Mouse (Mus musculus) frontal cortex, adult 2 months (tissue): ENCODE measurements around the gene Commd1. TPM values are rescaled to one million over a fixed set of nuclear protein-coding genes. Genes with fewer than 3 reads are reported as not detected.

Experiments used
- DNase-seq, 2 experiments: peaks; one replicate each; pipeline ENCODE4 v3.0.0; 2022; ENCODE audit warnings: low spot score in 1 of 2; ENCODE audit errors: extremely low spot score in 1 of 2
- polyA plus RNA-seq: library from polyadenylated mRNA; depleted of rRNA; stranded (reverse); fragments of >200 nt; gene quantifications from 2 replicates; pipeline ENCODE4 v1.2.3, GENCODE M21; 2012

Commd1 gene
- polyA plus RNA-seq, 1 experiment, result 39.1 TPM

DNA sequence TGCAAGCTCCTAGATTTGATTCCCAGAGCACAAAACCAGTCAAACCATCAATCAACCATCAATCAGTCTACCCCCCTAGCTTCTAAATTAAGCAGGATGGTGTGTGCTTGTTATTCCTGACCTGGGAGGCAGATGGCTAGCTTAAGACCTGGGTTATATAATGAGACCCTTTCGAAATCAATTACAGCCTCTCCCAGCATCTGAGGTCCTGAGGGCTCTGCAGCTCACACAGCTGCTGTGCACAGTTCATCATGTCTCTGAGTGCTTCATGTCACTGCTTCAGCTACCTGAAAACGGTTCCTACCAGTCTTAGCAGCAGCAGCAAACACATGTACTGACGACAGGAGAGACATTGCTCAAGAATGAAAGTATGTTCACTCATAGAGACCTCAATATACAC lies 89.1 kb downstream of the Commd1 start:
- no peak for DNase-seq

DNA sequence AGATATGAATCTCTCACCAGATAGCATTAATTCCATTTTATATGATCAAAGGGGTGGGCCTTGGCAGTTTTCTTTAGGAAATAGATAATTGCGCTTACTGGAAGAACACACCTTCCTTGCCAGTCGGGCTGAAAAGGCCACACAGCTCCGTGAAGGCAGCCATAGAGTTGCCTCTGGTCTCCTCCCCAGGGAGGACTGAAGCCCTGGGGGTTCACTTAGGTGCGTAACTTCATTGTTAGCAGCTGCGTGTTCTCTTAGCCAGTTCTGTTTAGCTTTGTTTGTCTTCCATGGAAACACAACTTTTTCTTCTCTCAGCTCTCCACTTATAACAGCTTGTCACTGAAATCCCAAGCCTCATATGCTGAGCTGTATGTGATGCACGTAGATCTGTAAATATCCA lies 89.7 kb downstream of the Commd1 start:
- DNase-seq, result no peak

DNA sequence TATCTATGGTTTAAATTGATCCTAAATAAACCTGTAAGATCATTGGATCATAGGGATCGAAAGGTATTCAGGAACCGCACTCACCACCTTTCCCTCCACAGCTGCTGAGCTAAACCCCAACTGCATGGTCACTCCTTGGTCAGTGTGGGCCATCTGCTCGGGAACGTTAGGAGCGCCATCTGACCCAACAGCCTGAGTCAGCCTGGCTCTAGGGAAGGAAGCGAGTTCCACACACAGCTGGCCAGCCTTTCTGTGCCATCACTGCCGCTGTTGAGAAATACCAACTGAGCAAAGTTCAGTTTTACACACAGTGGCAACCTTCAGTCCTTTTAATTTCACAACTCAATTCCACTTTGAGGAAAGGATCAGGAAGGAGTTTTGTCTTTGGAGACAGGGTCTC lies 90.3 kb downstream of the Commd1 start:
- DNase-seq, result no peak

DNA sequence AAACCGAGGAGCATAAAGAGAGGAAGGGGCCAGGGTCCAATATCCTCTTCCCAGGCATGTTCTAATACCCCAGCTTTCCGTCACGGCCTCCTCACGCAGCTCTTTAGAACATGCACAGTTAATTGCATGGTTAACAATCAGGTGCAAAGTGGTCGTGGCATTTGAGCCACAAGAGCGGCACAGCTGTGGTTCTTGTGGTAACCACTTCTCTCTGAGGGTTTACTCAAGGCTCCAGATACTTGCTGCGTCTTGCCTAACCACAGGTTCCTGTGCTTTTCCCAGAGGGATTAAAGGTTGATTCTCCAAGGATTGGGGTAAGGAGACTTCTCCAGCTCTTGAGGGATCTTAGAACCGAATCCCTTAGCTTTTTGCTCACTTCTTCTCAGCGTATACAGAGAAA lies 90.9 kb downstream of the Commd1 start:
- DNase-seq, result no peak

DNA sequence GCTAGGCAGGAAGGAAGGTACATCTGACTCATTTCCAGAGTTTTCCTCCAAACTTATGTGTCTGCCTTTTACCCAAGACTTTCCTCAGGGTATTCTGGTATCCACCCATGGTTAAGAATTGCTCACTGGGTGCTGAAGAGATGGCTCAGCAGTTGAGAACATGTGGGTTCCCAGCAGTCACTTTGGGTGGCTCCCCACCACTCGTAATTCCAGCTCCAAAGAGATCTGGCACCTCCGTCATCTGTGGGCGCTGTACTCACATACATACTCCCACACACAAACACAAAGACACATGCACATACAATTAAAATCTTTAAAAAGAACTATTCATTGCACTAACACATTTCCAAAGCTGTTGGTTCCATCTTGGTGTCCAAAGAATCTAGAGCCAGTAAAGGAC lies 93.0 kb downstream of the Commd1 start:
- peak; percentile 53 to 60 for DNase-seq

DNA sequence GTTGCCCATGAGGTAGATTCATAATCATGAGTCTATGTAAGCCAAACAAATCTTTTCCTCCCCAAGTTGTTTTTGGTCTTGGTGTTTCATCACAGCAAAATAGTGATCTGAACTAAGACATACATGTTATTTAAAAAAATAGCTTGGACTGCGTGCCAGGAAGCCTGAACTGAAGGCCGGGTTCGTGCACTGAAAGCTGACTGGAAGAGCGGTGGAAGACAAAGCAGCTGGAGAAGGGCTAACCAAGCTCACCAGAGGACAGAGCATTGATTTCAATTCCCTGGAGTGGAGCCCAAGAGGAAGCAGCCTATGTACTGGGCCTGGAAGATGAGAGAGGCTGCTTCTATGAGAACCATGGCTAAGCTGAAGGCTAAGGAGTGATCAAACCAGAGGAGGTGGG lies 95.2 kb downstream of the Commd1 start:
- DNase-seq, result no peak

- DNase-seq, result no peak
Observed at GRCm38 (mm10) chr11:22885350-22885749, 96.8 kb downstream of the Commd1 start.

GRCm38 (mm10) chr11:22883676-22884075 lies 98.5 kb downstream of the Commd1 start:
- no peak for DNase-seq

DNA sequence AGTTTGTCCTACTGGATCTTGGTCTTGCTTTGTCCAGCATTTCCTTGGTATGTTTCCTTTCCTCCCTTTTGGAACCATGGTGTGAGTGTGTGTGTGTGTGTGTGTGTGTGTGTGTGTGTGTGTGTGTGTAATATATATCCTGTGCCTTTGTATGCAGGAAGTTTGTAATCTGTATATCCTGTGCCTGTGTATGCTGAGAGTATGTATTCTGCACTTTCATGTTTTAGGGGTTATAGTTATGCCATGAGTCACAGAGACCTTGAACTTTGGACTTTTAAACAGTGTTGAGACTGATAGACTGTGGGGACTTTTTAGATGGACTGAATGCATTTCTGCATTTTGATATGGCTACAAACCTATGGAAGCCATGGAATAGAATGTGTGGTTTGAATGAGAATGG lies 99.3 kb downstream of the Commd1 start:
- no peak for DNase-seq

DNA sequence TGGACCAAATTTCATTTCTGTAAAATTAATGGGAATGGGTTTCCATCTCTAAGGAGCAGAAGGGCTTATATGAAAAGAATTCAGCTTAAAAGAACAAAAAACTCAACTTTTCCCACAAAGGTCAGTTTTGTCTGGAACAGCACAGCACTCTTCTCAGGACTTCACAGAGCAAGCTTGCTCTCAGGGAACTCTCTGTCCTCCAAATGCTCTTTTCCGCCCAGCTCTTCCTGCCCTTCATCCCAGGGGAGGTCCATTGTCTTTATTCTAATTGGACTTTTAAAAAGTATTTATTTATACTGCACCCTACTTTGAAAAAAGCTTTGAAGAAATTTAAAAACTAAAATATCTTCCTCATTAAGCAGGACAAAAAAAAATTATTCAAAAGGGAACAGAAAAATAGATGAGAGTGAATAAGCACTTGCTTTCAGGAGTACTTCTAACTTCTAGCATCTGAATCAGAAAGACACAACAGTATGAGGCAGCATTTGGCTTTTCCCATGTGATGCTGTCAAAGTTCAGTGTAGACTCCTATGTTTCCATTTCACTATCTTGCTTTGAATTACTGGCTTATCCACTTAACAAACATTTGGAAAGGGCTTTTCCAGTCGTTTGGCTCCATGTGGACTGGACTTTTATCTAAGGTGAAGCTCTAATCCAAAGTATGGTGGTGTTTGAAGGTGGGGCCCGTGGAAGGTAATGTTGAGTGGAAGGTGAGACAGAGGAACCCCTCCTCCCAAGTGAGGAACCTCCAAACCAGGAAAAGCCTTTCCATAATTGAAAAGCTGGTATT lies 101.6 kb downstream of the Commd1 start:
- DNase-seq, result no peak

GRCm38 (mm10) chr11:22879645-22880044 lies 102.5 kb downstream of the Commd1 start:
- no peak for DNase-seq

- no peak for DNase-seq
Observed at GRCm38 (mm10) chr11:22876680-22877330, 105.4 kb downstream of the Commd1 start.

DNA sequence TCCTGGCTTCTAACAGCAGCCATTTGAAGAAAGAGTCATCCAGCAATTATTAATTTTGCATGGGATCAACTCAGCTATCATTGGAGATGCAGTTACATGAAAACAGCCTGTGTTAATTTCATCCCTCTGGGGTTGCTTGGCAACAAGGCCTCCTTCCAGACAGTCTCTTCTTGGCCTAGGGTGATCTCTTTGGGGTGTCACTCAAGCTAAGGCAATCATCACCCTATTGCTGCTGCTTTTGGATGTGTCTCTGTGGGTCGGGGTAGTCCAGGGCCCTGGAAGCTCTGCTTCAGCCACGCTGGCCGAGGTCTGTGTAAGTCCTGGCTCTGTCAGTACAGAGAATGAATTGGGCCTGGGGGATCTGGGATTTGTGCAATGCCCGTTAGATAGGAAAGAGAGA lies 106.9 kb downstream of the Commd1 start:
- no peak for DNase-seq

GRCm38 (mm10) chr11:22874747-22875146 lies 107.4 kb downstream of the Commd1 start:
- DNase-seq, result peak in 1 of 2 experiments; percentile 37

- no peak for DNase-seq
Observed at GRCm38 (mm10) chr11:22873383-22873782, 108.8 kb downstream of the Commd1 start.

GRCm38 (mm10) chr11:22872307-22872680 lies 109.9 kb downstream of the Commd1 start:
- no peak for DNase-seq

- no peak for DNase-seq
Observed at GRCm38 (mm10) chr11:22871628-22872306, 110.4 kb downstream of the Commd1 start.

GRCm38 (mm10) chr11:22868582-22868981 lies 113.6 kb downstream of the Commd1 start:
- DNase-seq, result no peak

DNA sequence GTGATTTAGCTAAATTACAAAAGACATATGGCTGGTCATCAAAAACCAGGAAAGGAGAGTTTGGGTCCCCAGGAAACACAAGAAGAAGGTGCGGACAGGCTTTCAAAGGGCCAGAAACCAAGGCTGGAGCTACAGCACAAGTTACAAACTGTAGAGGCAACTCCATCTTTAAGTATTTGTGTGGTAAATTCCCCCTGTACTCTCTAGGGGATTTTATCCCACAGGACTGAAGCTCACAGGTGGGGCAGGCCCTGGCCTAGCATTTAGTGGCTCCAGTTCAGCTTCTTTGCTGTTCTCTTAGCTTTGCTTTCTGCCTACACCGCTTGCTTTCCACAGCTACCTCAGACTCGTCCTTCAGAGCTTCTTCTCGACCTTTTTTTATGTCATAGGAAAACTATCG lies 114.5 kb downstream of the Commd1 start:
- DNase-seq, result no peak

DNA sequence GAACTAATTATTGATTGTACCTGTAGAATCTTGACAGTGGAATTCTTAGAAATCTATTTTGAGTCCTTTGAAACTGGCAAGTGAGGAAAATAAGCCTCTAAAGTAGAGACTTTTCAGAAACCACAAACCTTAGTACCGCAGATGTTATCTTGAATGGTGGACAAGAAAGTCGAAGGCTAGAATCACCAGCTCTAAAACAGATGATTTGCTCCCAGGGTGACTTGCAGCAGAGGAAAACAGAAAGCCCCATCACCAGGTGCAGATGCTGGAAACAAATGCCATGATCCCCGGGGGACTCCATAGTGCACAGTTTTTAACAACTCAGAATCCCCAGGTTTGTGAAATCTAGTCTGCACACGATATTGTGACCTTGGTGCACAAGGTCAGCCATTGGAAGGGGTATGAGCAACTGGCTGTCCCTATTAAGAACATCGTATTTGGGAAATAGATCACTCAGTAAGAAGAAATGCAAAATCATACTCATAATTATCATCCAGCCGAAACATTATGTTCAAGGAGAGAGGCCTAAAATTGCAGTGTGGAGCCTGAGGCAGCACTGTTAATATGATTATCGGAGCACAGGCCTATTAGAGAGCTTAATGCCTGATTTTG lies 116.4 kb downstream of the Commd1 start:
- DNase-seq, result no peak

GRCm38 (mm10) chr11:22864305-22865060 lies 117.7 kb downstream of the Commd1 start:
- no peak for DNase-seq
